ENCODE assay signal across 29 mouse cellular contexts in genomic region chr13:56509796-56510195, GRCm38 (mm10). TPM values are rescaled to one million over a fixed set of nuclear protein-coding genes. Genes with fewer than 3 reads are reported as not detected.
"Had no signal": no experiment of that assay in that cellular context is flagged by ENCODE, and none has a peak within 500 bp of the region (broad histone marks: within the 10 kb centered on the region; RNA-seq: fewer than 3 reads in every experiment).

No protein-coding gene starts in this region.

- H3K4me2 ChIP-seq: limb, embryonic 12.5 days; limb, embryonic 15.5 days; liver, embryonic 11.5 days; lung, embryonic 14.5 days; midbrain, embryonic 13.5 days; neural tube, embryonic 13.5 days had no signal

- H3K27me3 ChIP-seq: limb, embryonic 12.5 days; limb, embryonic 15.5 days; midbrain, embryonic 13.5 days; neural tube, embryonic 13.5 days had no signal

- H3K4me3 ChIP-seq: limb, embryonic 12.5 days; limb, embryonic 15.5 days; megakaryocyte, embryonic 14.5 days; midbrain, embryonic 10.5 days; midbrain, embryonic 13.5 days; myocyte; neural tube, embryonic 13.5 days had no signal

- H3K27ac ChIP-seq: limb, embryonic 12.5 days; limb, embryonic 15.5 days; liver, embryonic 14.5 days; macrophage; midbrain, embryonic 10.5 days; midbrain, embryonic 13.5 days; neural tube, embryonic 13.5 days had no signal

- H3K9me3 ChIP-seq: limb, embryonic 15.5 days; midbrain, embryonic 10.5 days; midbrain, embryonic 13.5 days; neural tube, embryonic 13.5 days had no signal

- H3K9ac ChIP-seq: limb, embryonic 12.5 days; limb, embryonic 15.5 days; liver, embryonic 14.5 days; liver, postnatal 0 days; lung, embryonic 14.5 days; midbrain, embryonic 13.5 days; neural tube, embryonic 13.5 days had no signal

- ATAC-seq: intestine, postnatal 0 days; liver, postnatal 0 days; lung, postnatal 0 days; midbrain, embryonic 13.5 days; midbrain, embryonic 16.5 days had no signal

- H3K4me1 ChIP-seq: limb, embryonic 12.5 days; limb, embryonic 15.5 days; megakaryocyte, embryonic 14.5 days; midbrain, embryonic 10.5 days; midbrain, embryonic 13.5 days; neural tube, embryonic 13.5 days had no signal

- H3K36me3 ChIP-seq: limb, embryonic 12.5 days; limb, embryonic 15.5 days; midbrain, embryonic 10.5 days; midbrain, embryonic 13.5 days; neural tube, embryonic 13.5 days had no signal

- DNase-seq: layer of hippocampus, adult 9-11 months; liver, postnatal 0 days; lung, embryonic 14.5 days; thymus, adult 18-20 months; thymus, postnatal 36 days had no signal

RNA-seq across cellular contexts. Expression of gene Il9, which starts 27.8 kb away (rescaled TPM):
- total RNA-seq: layer of hippocampus, adult 18-20 months; layer of hippocampus, postnatal 25 days; left cerebral cortex, adult 18-20 months; left cerebral cortex, postnatal 25 days; monocyte, adult 5-6 weeks had no signal
- polyA plus RNA-seq: intestine, embryonic 14.5 days; intestine, postnatal 0 days; limb, embryonic 12.5 days; limb, embryonic 15.5 days; liver, embryonic 11.5 days; liver, embryonic 14.5 days; liver, postnatal 0 days; lung, embryonic 14.5 days; lung, postnatal 0 days; macrophage; midbrain, embryonic 10.5 days; midbrain, embryonic 13.5 days; midbrain, embryonic 16.5 days; myocyte; neural tube, embryonic 13.5 days; small intestine, adult 2 months; spleen, adult 2 months; stomach, embryonic 16.5 days; urinary bladder, adult 2 months had no signal

RNA-seq across cellular contexts. Expression of gene Lect2, which starts 38.5 kb away (rescaled TPM):
- total RNA-seq: layer of hippocampus, adult 18-20 months; layer of hippocampus, postnatal 25 days; left cerebral cortex, adult 18-20 months; left cerebral cortex, postnatal 25 days; monocyte, adult 5-6 weeks had no signal
- polyA plus RNA-seq: limb, embryonic 12.5 days; limb, embryonic 15.5 days; lung, embryonic 14.5 days; lung, postnatal 0 days; macrophage; midbrain, embryonic 10.5 days; midbrain, embryonic 13.5 days; midbrain, embryonic 16.5 days; myocyte; neural tube, embryonic 13.5 days; spleen, adult 2 months; testis, adult 2 months; urinary bladder, adult 2 months had no signal
